Mouse (Mus musculus) c-Kit-positive CD71-positive TER-119-positive erythroid progenitor cells, embryonic 14.5 days (primary cell): ENCODE measurements around the gene Smim17.
A peak's percentile ranks its signal among the peaks of the same experiment; 100 is the strongest.
"Not testable (repeated sequence)": the region's sequence is repeated elsewhere in the genome, so short reads cannot be mapped to it uniquely, and the experiment has no call there.

Source experiments
- DNase-seq: peaks from one replicate; pipeline ENCODE4 v3.0.0-alpha.2; 2013; ENCODE audit warnings: low spot score

Smim17 gene

GRCm38 (mm10) chr7:6415442-6415787 lies 16.9 kb downstream of the Smim17 start:
- no peak for DNase-seq

GRCm38 (mm10) chr7:6419894-6420293 lies 21.4 kb downstream of the Smim17 start:
- DNase-seq = no peak

GRCm38 (mm10) chr7:6429381-6429780 lies 30.9 kb downstream of the Smim17 start:
- no peak for DNase-seq

GRCm38 (mm10) chr7:6430342-6430741 lies 31.8 kb downstream of the Smim17 start:
- DNase-seq = peak; percentile 31

GRCm38 (mm10) chr7:6438388-6438787 lies 39.9 kb downstream of the Smim17 start, which contains the start of gene Olfr1344:
Olfr1344 (plus strand) TSS chr7:6438688.
- no peak for DNase-seq

GRCm38 (mm10) chr7:6441173-6441572 lies 42.7 kb downstream of the Smim17 start:
- DNase-seq = no peak

- no peak for DNase-seq
Observed at GRCm38 (mm10) chr7:6447771-6448170, 49.3 kb downstream of the Smim17 start.

- no peak for DNase-seq
Observed at GRCm38 (mm10) chr7:6455868-6456267, 57.4 kb downstream of the Smim17 start, which contains the start of gene Olfr1336. Olfr1336 (plus strand) TSS chr7:6456168.

GRCm38 (mm10) chr7:6456399-6456798 lies 57.9 kb downstream of the Smim17 start:
- no peak for DNase-seq

- DNase-seq = no peak
Observed at GRCm38 (mm10) chr7:6466951-6467350, 68.4 kb downstream of the Smim17 start, which contains the start of gene Olfr1346. Olfr1346 (plus strand) TSS chr7:6467101.

- not testable (repeated sequence) for DNase-seq
Observed at GRCm38 (mm10) chr7:6477633-6478032, 79.1 kb downstream of the Smim17 start.
